Mouse (Mus musculus) kidney, embryonic 14.5 days (tissue): ENCODE measurements around the gene Trub1. TPM values are rescaled to one million over a fixed set of nuclear protein-coding genes. Genes with fewer than 3 reads are reported as not detected.
A peak's percentile ranks its signal among the peaks of the same experiment; 100 is the strongest.

Source experiments
- ATAC-seq: fragments of 200-750 bp; cut with Nextera tagmentation; 2 replicates; pipeline ENCODE4 v1.8.0; 2017; ENCODE audit warnings: moderate number of reproducible peaks, mild to moderate bottlenecking, moderate TSS enrichment, moderate library complexity; ENCODE audit not compliant: low FRiP score, low TSS enrichment
- H3K27ac ChIP-seq: fragments of 300-500 bp; sonication (generic); 2 replicates; pipeline ENCODE4 v1.5.1; 2014; ENCODE audit warnings: low read depth, mild to moderate bottlenecking, low read length, moderate library complexity, mixed read lengths
- H3K27me3 ChIP-seq: fragments of 300-500 bp; sonication (generic); 2 replicates; pipeline ENCODE4 v1.6.1; 2014; ENCODE audit warnings: mild to moderate bottlenecking, low read length; ENCODE audit not compliant: control insufficient read depth, insufficient read depth
- H3K36me3 ChIP-seq: fragments of 300-500 bp; sonication (generic); 2 replicates; pipeline ENCODE4 v1.6.1; 2014; ENCODE audit warnings: low read length, mixed read lengths; ENCODE audit not compliant: control insufficient read depth, insufficient read depth
- H3K4me1 ChIP-seq: fragments of 300-500 bp; sonication (generic); 2 replicates; pipeline ENCODE4 v1.6.1; 2014; ENCODE audit warnings: low read length, mixed read lengths; ENCODE audit not compliant: control insufficient read depth, insufficient read depth
- H3K4me2 ChIP-seq: fragments of 300-500 bp; sonication (generic); replicated peaks from 2 replicates; pipeline ENCODE4 v1.6.1; 2014; ENCODE audit warnings: low read depth, mild to moderate bottlenecking, low read length
- H3K4me3 ChIP-seq: fragments of 300-500 bp; sonication (generic); 2 replicates; pipeline ENCODE4 v1.5.1; 2014; ENCODE audit warnings: mild to moderate bottlenecking, low read length
- H3K9ac ChIP-seq: fragments of 300-500 bp; sonication (generic); 2 replicates; pipeline ENCODE4 v1.6.1; 2014; ENCODE audit warnings: low read depth, mild to moderate bottlenecking, low read length, moderate library complexity
- H3K9me3 ChIP-seq: fragments of 300-500 bp; sonication (generic); 2 replicates; pipeline ENCODE4 v1.6.1; 2016; ENCODE audit warnings: low read length; ENCODE audit not compliant: control insufficient read depth
- WGBS: fragments of 180-500 bp; shearing (Covaris S2); extraction: QIAGEN DNeasy Blood & Tissue Kit; methylation state at CpG from one replicate; pipeline ENCODE4 v1.1.7; 2014; 5-methylcytosine and 5-hydroxymethylcytosine counted together
- polyA plus RNA-seq: library from polyadenylated mRNA; unstranded; fragments of >200 nt; fragmentation: Nextera tagmentation; extraction: Ambion mirVana; gene quantifications from 2 replicates; pipeline ENCODE4 v1.2.1, GENCODE M21; 2014

Trub1 gene
- polyA plus RNA-seq, 1 experiment from 2014 or later = 33.9 TPM

GRCm38 (mm10) chr19:57436586-57437021, 16.1 kb upstream of the Trub1 start:
- H3K4me3 ChIP-seq = no peak overlapping the region
- H3K9ac ChIP-seq = no peak overlapping the region
- no peaks in the 10 kb centered on the region for H3K36me3 ChIP-seq
- peak; percentile 81 for ATAC-seq
- no peak overlapping the region for H3K4me2 ChIP-seq
- H3K27me3 ChIP-seq = no peaks in the 10 kb centered on the region
- peak overlapping the region; percentile 76; the same call in 1 of the 2 replicates for H3K27ac ChIP-seq
- peaks cover 8% of the 10 kb centered on the region for H3K4me1 ChIP-seq
- WGBS = 50% methylated on average over 10 of the region's 10 CpGs
- no peaks in the 10 kb centered on the region for H3K9me3 ChIP-seq

DNA sequence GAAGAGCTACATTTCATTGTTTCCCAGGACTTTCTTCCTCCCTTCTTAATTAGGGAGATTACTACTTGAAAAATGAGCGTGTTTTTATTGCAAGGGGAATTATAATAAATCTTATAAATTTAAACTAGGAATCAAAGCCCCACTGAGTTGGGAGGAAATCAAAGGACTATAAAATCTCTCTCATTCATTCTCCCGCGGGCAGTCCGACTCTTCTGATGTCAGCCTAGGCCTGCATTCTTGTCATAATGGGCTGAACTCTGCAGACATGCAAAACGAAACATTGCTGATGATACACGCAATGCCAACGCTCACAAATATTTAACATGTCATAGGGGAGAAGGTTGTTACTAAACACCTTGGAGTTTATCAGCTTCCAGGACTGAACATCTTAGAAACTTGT, 15.7 kb upstream of the Trub1 start:
- H3K36me3 ChIP-seq = no peaks in the 10 kb centered on the region
- WGBS = 53% methylated on average over 7 of the region's 7 CpGs
- H3K9me3 ChIP-seq = no peaks in the 10 kb centered on the region
- peaks cover 11% of the 10 kb centered on the region for H3K4me1 ChIP-seq
- H3K27me3 ChIP-seq = no peaks in the 10 kb centered on the region
- H3K4me2 ChIP-seq = no peak overlapping the region
- H3K27ac ChIP-seq = peak overlapping the region; percentile 18; the same call in 1 of the 2 replicates
- no peak overlapping the region for H3K9ac ChIP-seq
- no peak overlapping the region for H3K4me3 ChIP-seq
- ATAC-seq = peak; percentile 53; the same call in 1 of the 2 replicates

GRCm38 (mm10) chr19:57439296-57439695, 13.4 kb upstream of the Trub1 start:
- Histone ChIP-seq H3K27ac (no peak overlapping the region), H3K4me2 (no peak overlapping the region), H3K9me3 (no peaks in the 10 kb centered on the region), H3K27me3 (no peaks in the 10 kb centered on the region), H3K4me1 (peaks cover 11% of the 10 kb centered on the region), H3K9ac (no peak overlapping the region), H3K36me3 (no peaks in the 10 kb centered on the region), H3K4me3 (no peak overlapping the region)
- no peak for ATAC-seq
- 98% methylated on average over 5 of the region's 5 CpGs for WGBS

DNA sequence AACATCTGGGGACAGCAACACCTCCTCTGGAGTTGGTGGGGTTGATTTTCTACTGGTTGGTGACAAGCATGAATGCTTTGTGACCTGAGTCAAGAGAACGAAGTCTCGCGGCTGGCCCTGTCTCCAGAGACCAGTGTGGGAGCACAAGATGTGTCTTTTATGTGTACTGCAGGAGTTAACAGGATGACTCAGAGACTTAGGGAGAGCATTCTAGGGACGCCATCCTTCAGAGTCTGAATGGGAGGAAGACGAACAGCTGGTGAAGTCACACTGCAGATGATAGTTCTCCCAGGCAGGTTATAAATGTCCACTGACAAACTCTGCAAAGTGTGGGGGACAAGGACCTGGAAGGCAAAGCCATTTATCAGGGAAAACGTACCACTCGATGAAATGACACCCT, 11.2 kb upstream of the Trub1 start:
- Histone ChIP-seq H3K4me2 (peak overlapping the region; percentile 12; the same call in 1 of the 2 replicates), H3K36me3 (no peaks in the 10 kb centered on the region), H3K9ac (no peak overlapping the region), H3K27me3 (no peaks in the 10 kb centered on the region), H3K27ac (no peak overlapping the region; the same call in 1 of the 2 replicates), H3K4me1 (peaks cover 11% of the 10 kb centered on the region), H3K4me3 (no peak overlapping the region), H3K9me3 (no peaks in the 10 kb centered on the region)
- no peak for ATAC-seq
- WGBS = 6% methylated on average over 7 of the region's 7 CpGs

DNA sequence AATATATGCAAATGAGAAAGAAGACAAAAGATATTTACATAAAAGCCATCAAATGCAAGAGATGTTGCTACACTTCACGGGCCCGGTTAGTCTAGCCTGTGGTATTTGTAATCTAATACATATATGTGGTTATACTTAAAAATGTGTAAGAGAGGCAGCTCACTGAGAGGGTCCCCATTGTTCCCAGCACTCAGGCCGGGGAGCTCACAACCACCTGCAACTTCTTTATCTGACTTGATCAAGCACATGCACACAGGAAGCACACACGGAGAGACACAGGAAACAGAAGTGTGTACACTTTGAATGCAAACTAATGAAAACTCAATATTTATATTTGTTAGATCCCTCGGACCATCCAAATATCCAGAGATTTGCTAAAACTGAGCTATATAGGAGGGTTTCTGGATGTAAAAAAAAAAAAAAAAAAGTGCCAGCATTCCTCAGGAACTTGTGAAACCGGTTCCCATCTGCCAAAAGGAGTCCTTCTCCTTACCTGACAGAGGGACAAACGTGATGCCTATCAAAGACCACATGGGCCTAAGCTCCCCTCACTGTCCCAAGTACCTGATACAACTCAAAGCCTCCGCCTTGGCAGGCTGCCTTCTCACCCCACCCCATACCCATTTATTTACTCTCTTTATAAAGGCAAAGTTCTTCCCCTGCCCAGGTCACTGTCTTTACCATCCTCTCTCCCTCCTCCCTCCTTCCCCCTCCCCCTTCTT, 9.6 kb upstream of the Trub1 start:
- Histone ChIP-seq H3K27me3 (no peaks in the 10 kb centered on the region), H3K36me3 (no peaks in the 10 kb centered on the region), H3K4me2 (no peak overlapping the region), H3K4me3 (no peak overlapping the region), H3K9me3 (no peaks in the 10 kb centered on the region), H3K9ac (no peak overlapping the region), H3K4me1 (peaks cover 11% of the 10 kb centered on the region), H3K27ac (no peak overlapping the region)
- 54% methylated on average over 8 of the region's 8 CpGs for WGBS
- no peak for ATAC-seq

GRCm38 (mm10) chr19:57445049-57445448, 7.7 kb upstream of the Trub1 start:
- no peak overlapping the region for H3K4me2 ChIP-seq
- H3K36me3 ChIP-seq = no peaks in the 10 kb centered on the region
- ATAC-seq = no peak
- no peaks in the 10 kb centered on the region for H3K27me3 ChIP-seq
- no peak overlapping the region for H3K27ac ChIP-seq
- peaks cover 11% of the 10 kb centered on the region for H3K4me1 ChIP-seq
- WGBS = 61% methylated on average over 5 of the region's 5 CpGs
- no peak overlapping the region for H3K4me3 ChIP-seq
- no peak overlapping the region for H3K9ac ChIP-seq
- no peaks in the 10 kb centered on the region for H3K9me3 ChIP-seq

DNA sequence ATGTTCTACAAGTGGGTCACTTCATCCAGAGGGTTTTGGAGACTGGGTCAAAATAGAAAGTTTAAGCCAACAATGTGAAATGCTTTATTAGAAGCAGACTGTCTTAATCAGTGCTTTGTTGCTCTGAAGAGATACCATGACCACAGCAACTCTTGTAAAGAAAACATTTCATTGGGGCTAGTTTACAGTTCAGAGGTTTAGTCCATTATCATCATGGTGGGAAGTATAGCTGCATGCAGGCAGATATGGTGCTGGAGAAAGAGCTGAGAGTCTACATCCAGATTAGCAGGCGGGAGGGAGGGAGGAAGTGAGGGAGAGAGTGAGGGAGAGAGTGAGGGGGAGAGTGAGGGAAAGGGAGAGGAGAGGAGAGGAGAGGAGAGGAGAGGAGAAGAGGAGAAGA, 1.9 kb upstream of the Trub1 start:
- Histone ChIP-seq H3K9me3 (no peaks in the 10 kb centered on the region), H3K9ac (no peak overlapping the region), H3K27ac (no peak overlapping the region), H3K4me2 (no peak overlapping the region), H3K4me3 (no peak overlapping the region), H3K4me1 (peaks cover 10% of the 10 kb centered on the region; the same call in 1 of the 2 replicates), H3K36me3 (no peaks in the 10 kb centered on the region), H3K27me3 (no peaks in the 10 kb centered on the region)
- no peak for ATAC-seq
- 81% methylated on average over 1 of the region's 1 CpGs for WGBS

- Histone ChIP-seq H3K36me3 (no peaks in the 10 kb centered on the region), H3K4me1 (peaks cover 10% of the 10 kb centered on the region; the same call in 1 of the 2 replicates)
Observed at GRCm38 (mm10) chr19:57451762-57452161, 950 bp upstream of the Trub1 start.

DNA sequence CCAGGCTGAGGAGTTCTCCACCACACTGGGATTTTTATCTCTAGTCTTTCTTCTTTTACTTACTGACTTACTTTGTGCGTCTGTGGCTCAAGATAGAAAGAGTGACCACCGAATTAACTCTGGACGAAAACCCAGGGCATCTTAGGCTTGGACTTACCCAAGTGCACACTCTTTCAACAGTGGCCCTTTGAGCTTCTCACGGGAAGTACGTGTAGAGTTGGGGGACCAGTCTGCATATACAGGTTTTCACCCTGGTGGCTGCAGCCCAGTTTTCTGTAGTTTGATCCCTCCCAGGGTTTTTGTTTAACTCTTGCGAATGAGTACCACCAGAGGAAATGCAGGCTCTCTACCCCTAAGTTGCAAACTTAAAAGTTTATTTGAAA, 497 bp downstream of the Trub1 start:
- Histone ChIP-seq H3K4me2 (peak overlapping the region; percentile 70), H3K9ac (peak overlapping the region; percentile 87), H3K27me3 (no peaks in the 10 kb centered on the region), H3K4me1 (peaks cover 10% of the 10 kb centered on the region; the same call in 1 of the 2 replicates), H3K9me3 (peaks cover 3% of the 10 kb centered on the region; the same call in 1 of the 2 replicates), H3K36me3 (no peaks in the 10 kb centered on the region), H3K4me3 (peak overlapping the region; percentile 78), H3K27ac (no peak overlapping the region; the same call in 1 of the 2 replicates)
- ATAC-seq = peak; percentile 34; the same call in 1 of the 2 replicates
- 10% methylated on average over 6 of the region's 6 CpGs for WGBS

More at GRCm38 (mm10) chr19:57451762-57452161, 950 bp upstream of the Trub1 start:
- H3K4me2 ChIP-seq = no peak overlapping the region
- H3K4me3 ChIP-seq = no peak overlapping the region
- H3K9me3 ChIP-seq = peaks cover 3% of the 10 kb centered on the region; the same call in 1 of the 2 replicates
- no peaks in the 10 kb centered on the region for H3K27me3 ChIP-seq
- no peak overlapping the region for H3K27ac ChIP-seq
- 90% methylated on average over 4 of the region's 4 CpGs for WGBS
- no peak for ATAC-seq
- no peak overlapping the region for H3K9ac ChIP-seq
